8 mouse cellular contexts compared by ENCODE assay signal in the genomic region with DNA sequence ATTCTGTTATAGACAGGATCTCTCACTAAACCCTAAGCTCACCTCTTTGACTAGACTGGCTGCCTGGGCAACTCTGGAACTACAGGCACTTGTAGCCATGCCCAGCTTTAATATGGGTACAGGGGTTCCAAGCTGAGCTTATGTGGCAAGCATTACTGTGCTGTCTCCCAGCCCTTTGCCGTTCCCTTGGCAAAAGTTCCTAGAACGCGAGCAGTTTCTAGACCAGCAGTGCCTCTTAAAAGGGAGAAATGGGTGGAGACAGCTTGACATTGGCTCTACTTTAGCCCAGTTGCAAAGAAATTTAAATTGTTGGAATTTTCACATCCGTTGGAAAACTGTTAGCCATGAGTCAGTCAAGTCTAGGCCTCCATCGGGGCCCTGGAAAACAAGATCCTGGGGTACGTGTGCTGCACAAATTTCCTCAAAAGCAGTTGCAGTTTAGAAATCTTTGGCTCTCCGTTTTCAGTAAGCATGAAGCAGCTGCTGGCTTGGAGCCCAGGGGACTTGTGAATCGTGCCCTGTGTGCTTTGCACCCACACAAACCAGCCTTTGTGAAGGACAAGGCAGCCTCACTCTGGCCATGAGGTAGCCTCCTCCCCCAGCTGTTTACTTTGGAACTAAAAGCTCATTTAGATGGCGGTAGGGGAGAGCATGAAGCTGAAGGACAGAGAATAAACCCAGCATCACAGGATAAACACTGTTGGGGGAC.
A peak's percentile ranks its signal among the peaks of the same experiment; 100 is the strongest.
DNase-seq lines count a peak whose midpoint lies in the region; ATAC-seq and TF ChIP-seq lines count a peak whose summit lies in the region.

No protein-coding gene starts in this region.

- H3K4me1 ChIP-seq in hindbrain, embryonic 12.5 days: peaks cover 48% of the 10 kb centered on the region

- no peak overlapping the region for H3K9ac ChIP-seq in hindbrain, embryonic 12.5 days

- H3K4me3 ChIP-seq in hindbrain, embryonic 12.5 days: no peak overlapping the region

- in situ Hi-C loops in Patski (cut with MboI; ENCODE audit: low pct_unique_long_range_greater_than_20kb): loop anchor here (25.0 kb wide), 1 partner anchor 116 kb away; no protein-coding TSS in a partner anchor

- H3K36me3 ChIP-seq in hindbrain, embryonic 12.5 days: no peaks in the 10 kb centered on the region

- POLR2A ChIA-PET in Patski (lab: Charles Lee): no interaction called here

- TF ChIP-seq CTCF in Patski (IDR thresholded peaks at IDR 0.05): no peak

- WGBS in hindbrain, embryonic 12.5 days: 32% methylated on average over 9 of the region's 9 CpGs

- H3K27ac ChIP-seq in hindbrain, embryonic 12.5 days: peak overlapping the region; percentile 88

- no peaks in the 10 kb centered on the region for H3K27me3 ChIP-seq in Patski
- 0 out of 2 replicates have a peak, but pooled peaks cover 3% of the 10 kb centered on the region for H3K27me3 ChIP-seq in hindbrain, embryonic 12.5 days

- CTCF ChIA-PET in Patski (lab: Charles Lee): interaction anchor here (1.0 to 3.5 kb wide), 3 partner anchors 9 to 118 kb away, joined by 3 to 15 read pairs (median 3); no protein-coding TSS in a partner anchor

- peak; percentile 61 for ATAC-seq in Patski
- ATAC-seq in hindbrain, embryonic 12.5 days (ENCODE audit: low FRiP score): peak; percentile 86

- no peaks in the 10 kb centered on the region for H3K9me3 ChIP-seq in hindbrain, embryonic 12.5 days (replicated peaks)

- peak; percentile 73 for DNase-seq in Patski (ENCODE audit: low read depth, low spot score)
- peak; percentile 56 to 73 for DNase-seq in cerebellum, postnatal 14 days
- DNase-seq in frontal cortex, postnatal 14 days (ENCODE audit: low spot score in 2 of 2): peak; percentile 69 to 81
- DNase-seq in layer of hippocampus, postnatal 14 days (ENCODE audit: low spot score in 2 of 2): peak; percentile 79 to 92
- peak; percentile 73 for DNase-seq in lung, postnatal 14 days
- peak; percentile 92 to 93 for DNase-seq in right cerebral cortex, postnatal 10 days (ENCODE audit: low spot score in 2 of 2)
- DNase-seq in thymus, postnatal 4 days: no peak

- H3K4me2 ChIP-seq in hindbrain, embryonic 12.5 days (replicated peaks): peak overlapping the region; percentile 35; the same call in 1 of the 2 replicates
